Mouse (Mus musculus) ES-E14 (cell line): Measurements from ENCODE around the gene Hnrnpa1. TPM values are rescaled to one million over a fixed set of nuclear protein-coding genes. Genes with fewer than 3 reads are reported as not detected.

ENCODE experiments used
- DNase-seq: peaks from one replicate; pipeline ENCODE4 v3.0.0-alpha.2; 2013; ENCODE audit warnings: low read depth, low spot score
- H3K27ac ChIP-seq: 2 replicates; pipeline ENCODE4 v1.5.1; 2012; ENCODE audit warnings: low read depth, mild to moderate bottlenecking, low read length, moderate library complexity, mixed read lengths; ENCODE audit not compliant: poor library complexity, insufficient read depth, severe bottlenecking
- H3K36me3 ChIP-seq: 2 replicates; pipeline ENCODE4 v1.6.1; 2012; ENCODE audit warnings: mild to moderate bottlenecking, low read length, moderate library complexity, mixed read lengths; ENCODE audit not compliant: control insufficient read depth, poor library complexity, insufficient read depth, severe bottlenecking
- H3K4me1 ChIP-seq, 2 experiments: fragments of 150-350 bp in 1 of 2; sonication (generic) in 1 of 2; 2 replicates each; pipeline ENCODE4 v1.6.1; 2012; ENCODE audit warnings: low read length in 2 of 2, mild to moderate bottlenecking in 1 of 2, mixed read lengths in 1 of 2; ENCODE audit not compliant: control insufficient read depth in 2 of 2, insufficient read depth in 2 of 2, poor library complexity in 1 of 2
- H3K4me3 ChIP-seq, 2 experiments: fragments of 150-350 bp in 1 of 2; sonication (generic) in 1 of 2; 2 replicates each; pipeline ENCODE4 v1.5.1; 2012; ENCODE audit warnings: low read length in 2 of 2, low read depth in 1 of 2, mild to moderate bottlenecking in 1 of 2, mixed read lengths in 1 of 2; ENCODE audit not compliant: insufficient read depth in 1 of 2, poor library complexity in 1 of 2, severe bottlenecking in 1 of 2
- H3K9ac ChIP-seq: 2 replicates; pipeline ENCODE4 v1.6.1; 2012; ENCODE audit warnings: low read depth, mild to moderate bottlenecking, low read length, mixed read lengths; ENCODE audit not compliant: poor library complexity, insufficient read depth, severe bottlenecking
- H3K9me3 ChIP-seq: fragments of 150-350 bp; sonication (generic); 2 replicates; pipeline ENCODE4 v1.6.1; 2012; ENCODE audit warnings: low read depth, mild to moderate bottlenecking, low read length; ENCODE audit not compliant: control insufficient read depth, insufficient read depth
- CHD2 ChIP-seq: IDR thresholded peaks from 2 replicates; pipeline ENCODE4 v1.6.1; 2014; ENCODE audit warnings: mild to moderate bottlenecking, low read depth, low read length, inconsistent platforms
- HCFC1 ChIP-seq: IDR thresholded peaks from 2 replicates; pipeline ENCODE4 v1.6.1; 2012; ENCODE audit warnings: low read length, inconsistent platforms, borderline replicate concordance; ENCODE audit not compliant: insufficient read depth
- MAFK ChIP-seq: IDR thresholded peaks from 2 replicates; pipeline ENCODE4 v1.6.1; 2014; ENCODE audit warnings: mild to moderate bottlenecking, low read depth, low read length, inconsistent platforms; ENCODE audit not compliant: insufficient read depth
- ZC3H11A ChIP-seq: IDR thresholded peaks from 2 replicates; pipeline ENCODE4 v1.6.1; 2012; ENCODE audit warnings: low read depth, mild to moderate bottlenecking, inconsistent platforms, low read length, borderline replicate concordance
- ZNF384 ChIP-seq: IDR thresholded peaks from 2 replicates; pipeline ENCODE4 v1.6.1; 2012; ENCODE audit warnings: low read depth, low read length, inconsistent platforms
- in situ Hi-C, 2 experiments: fragments of 600-800 bp; cut with MboI; formaldehyde crosslinking; loops; one replicate each; pipeline ENCODE4 v1.15.1; 2025; ENCODE audit warnings: low sequenced_read_pairs in 2 of 2, inconsistent platforms in 1 of 2; ENCODE audit not compliant: unreplicated experiment in 2 of 2
- total RNA-seq: library from RNA; depleted of rRNA; stranded (reverse); fragments of 300-350 nt; gene quantifications from 2 replicates; pipeline ENCODE4 v1.2.3, GENCODE M21; 2012

Gene Hnrnpa1
- total RNA-seq, 1 experiment = 519 TPM

GRCm38 (mm10) chr15:103257790-103258728 is 17.8 kb downstream of the Hnrnpa1 start, which contains the start of gene Nfe2:
Gene Nfe2, minus strand, starts transcription at chr15:103258403.
- in situ Hi-C loops = no loop called here
- Histone ChIP-seq H3K36me3 (no peaks in the 10 kb centered on the region), H3K4me3 (peak within 1 kb of the TSS; percentile 47 to 49), H3K9ac (peak within 1 kb of the TSS; percentile 18), H3K4me1 (peaks cover 0 to 16% of the 10 kb centered on the region in 2 experiments; a peak in 2 of 4 replicates), H3K27ac (no peak within 1 kb of the TSS), H3K9me3 (no peaks in the 10 kb centered on the region)
- DNase-seq = no peak
- TF ChIP-seq CHD2 (no peak), HCFC1 (no peak), ZC3H11A (no peak), ZNF384 (no peak), MAFK (no peak)

GRCm38 (mm10) chr15:103259162-103259561 is 18.9 kb downstream of the Hnrnpa1 start:
- no peak overlapping the region for H3K9ac ChIP-seq
- H3K4me3 ChIP-seq = no peak overlapping the region
- TF ChIP-seq MAFK = no peak
- no peak for TF ChIP-seq ZC3H11A
- TF ChIP-seq ZNF384 = no peak
- no peak for TF ChIP-seq CHD2
- TF ChIP-seq HCFC1 = no peak
- H3K36me3 ChIP-seq = no peaks in the 10 kb centered on the region
- no peaks in the 10 kb centered on the region for H3K9me3 ChIP-seq
- H3K27ac ChIP-seq = no peak overlapping the region
- H3K4me1 ChIP-seq = peaks cover 0 to 16% of the 10 kb centered on the region in 2 experiments; a peak in 2 of 4 replicates
- in situ Hi-C loops = no loop called here
- no peak for DNase-seq

GRCm38 (mm10) chr15:103259989-103260388 is 19.8 kb downstream of the Hnrnpa1 start:
- in situ Hi-C loops = no loop called here
- Histone ChIP-seq H3K9me3 (no peaks in the 10 kb centered on the region), H3K4me1 (peaks cover 0 to 15% of the 10 kb centered on the region in 2 experiments; a peak in 2 of 4 replicates), H3K9ac (no peak overlapping the region), H3K36me3 (no peaks in the 10 kb centered on the region), H3K4me3 (no peak overlapping the region), H3K27ac (no peak overlapping the region)
- no peak for DNase-seq
- TF ChIP-seq ZNF384 = no peak
- no peak for TF ChIP-seq MAFK
- TF ChIP-seq ZC3H11A = no peak
- TF ChIP-seq CHD2 = no peak
- TF ChIP-seq HCFC1 = no peak

GRCm38 (mm10) chr15:103264794-103265193 is 24.6 kb downstream of the Hnrnpa1 start:
- Histone ChIP-seq H3K4me3 (no peak overlapping the region), H3K27ac (no peak overlapping the region), H3K4me1 (no peaks in the 10 kb centered on the region), H3K9ac (no peak overlapping the region), H3K9me3 (no peaks in the 10 kb centered on the region), H3K36me3 (no peaks in the 10 kb centered on the region)
- in situ Hi-C loops = no loop called here
- TF ChIP-seq ZC3H11A = no peak
- no peak for TF ChIP-seq CHD2
- no peak for TF ChIP-seq MAFK
- no peak for TF ChIP-seq ZNF384
- TF ChIP-seq HCFC1 = no peak
- no peak for DNase-seq
